Mouse (Mus musculus) liver, adult 2 months (tissue): Measurements from ENCODE around the gene Fbxl18. TPM values are rescaled to one million over a fixed set of nuclear protein-coding genes. Genes with fewer than 3 reads are reported as not detected.

Source experiments
- DNase-seq: peaks from one replicate; pipeline ENCODE4 v3.0.0-alpha.2; 2011; ENCODE audit warnings: low read depth, low spot score; ENCODE audit errors: extremely low read depth
- H3K27ac ChIP-seq: fragments of 200-500 bp; replicated peaks from 2 replicates; pipeline ENCODE4 v1.5.1; 2012; ENCODE audit warnings: low read depth, mild to moderate bottlenecking, control low read depth, inconsistent platforms, low read length; ENCODE audit not compliant: insufficient read depth
- H3K27me3 ChIP-seq: fragments of 200-500 bp; 2 replicates; pipeline ENCODE4 v1.6.1; 2012; ENCODE audit warnings: mild to moderate bottlenecking, moderate library complexity, low read length, inconsistent platforms; ENCODE audit not compliant: control insufficient read depth, insufficient read depth
- H3K36me3 ChIP-seq: fragments of 200-500 bp; 2 replicates; pipeline ENCODE4 v1.6.1; 2012; ENCODE audit warnings: low read length, inconsistent platforms; ENCODE audit not compliant: control insufficient read depth, insufficient read depth
- H3K4me1 ChIP-seq: fragments of 200-500 bp; 2 replicates; pipeline ENCODE4 v1.6.1; 2011; ENCODE audit warnings: low read length; ENCODE audit not compliant: control insufficient read depth, insufficient read depth
- H3K4me3 ChIP-seq: fragments of 200-500 bp; 2 replicates; pipeline ENCODE4 v1.5.1; 2011; ENCODE audit warnings: low read depth, mild to moderate bottlenecking, control low read depth, low read length, moderate library complexity; ENCODE audit not compliant: insufficient read depth
- H3K79me2 ChIP-seq: fragments of 200-500 bp; 2 replicates; pipeline ENCODE4 v1.6.1; 2012; ENCODE audit warnings: inconsistent platforms, mild to moderate bottlenecking, low read length, moderate library complexity; ENCODE audit not compliant: control insufficient read depth, insufficient read depth
- H3K9ac ChIP-seq: fragments of 200-500 bp; 2 replicates; pipeline ENCODE4 v1.6.1; 2012; ENCODE audit warnings: low read depth, mild to moderate bottlenecking, control low read depth, inconsistent platforms, low read length
- CTCF ChIP-seq: fragments of 200-500 bp; IDR thresholded peaks from 2 replicates; pipeline ENCODE4 v1.5.1; 2011; ENCODE audit warnings: low read depth, low read length, control low read depth
- POLR2A ChIP-seq: fragments of 200-500 bp; IDR thresholded peaks from 2 replicates; pipeline ENCODE4 v1.6.1; 2011; ENCODE audit warnings: low read length, control low read depth; ENCODE audit not compliant: insufficient read depth; ENCODE audit errors: extremely low read depth
- WGBS: fragments of 180-500 bp; shearing (Covaris S2); methylation state at CpG from one replicate; pipeline ENCODE4 v1.1.7; 2018; 5-methylcytosine and 5-hydroxymethylcytosine counted together
- polyA plus RNA-seq: library from polyadenylated mRNA; depleted of rRNA; stranded (reverse); fragments of >200 nt; gene quantifications from 2 replicates; pipeline ENCODE4 v1.2.3, GENCODE M21; 2012
- total RNA-seq: library from RNA; depleted of rRNA; stranded (reverse); fragments of >200 nt; gene quantifications from 2 replicates; pipeline ENCODE4 v1.2.3, GENCODE M21; 2014

Fbxl18 gene
- total and polyA plus RNA-seq, 2 experiments: 1.5 to 10.6 TPM

- WGBS: 0% methylated on average over 9 of the region's 9 CpGs
- DNase-seq: no peak
- Histone ChIP-seq H3K4me1 (peaks cover 6% of the 10 kb centered on the region), H3K27me3 (no peaks in the 10 kb centered on the region), H3K79me2 (no peaks in the 10 kb centered on the region), H3K27ac (peak overlapping the region; percentile 93), H3K9ac (peak overlapping the region; percentile 83), H3K4me3 (peak overlapping the region; percentile 76), H3K36me3 (no peaks in the 10 kb centered on the region)
- no peak for TF ChIP-seq CTCF
- no peak for TF ChIP-seq POLR2A
These were observed 73.3 kb downstream of the Fbxl18 start for GRCm38 (mm10) chr5:142821974-142822285.

DNA sequence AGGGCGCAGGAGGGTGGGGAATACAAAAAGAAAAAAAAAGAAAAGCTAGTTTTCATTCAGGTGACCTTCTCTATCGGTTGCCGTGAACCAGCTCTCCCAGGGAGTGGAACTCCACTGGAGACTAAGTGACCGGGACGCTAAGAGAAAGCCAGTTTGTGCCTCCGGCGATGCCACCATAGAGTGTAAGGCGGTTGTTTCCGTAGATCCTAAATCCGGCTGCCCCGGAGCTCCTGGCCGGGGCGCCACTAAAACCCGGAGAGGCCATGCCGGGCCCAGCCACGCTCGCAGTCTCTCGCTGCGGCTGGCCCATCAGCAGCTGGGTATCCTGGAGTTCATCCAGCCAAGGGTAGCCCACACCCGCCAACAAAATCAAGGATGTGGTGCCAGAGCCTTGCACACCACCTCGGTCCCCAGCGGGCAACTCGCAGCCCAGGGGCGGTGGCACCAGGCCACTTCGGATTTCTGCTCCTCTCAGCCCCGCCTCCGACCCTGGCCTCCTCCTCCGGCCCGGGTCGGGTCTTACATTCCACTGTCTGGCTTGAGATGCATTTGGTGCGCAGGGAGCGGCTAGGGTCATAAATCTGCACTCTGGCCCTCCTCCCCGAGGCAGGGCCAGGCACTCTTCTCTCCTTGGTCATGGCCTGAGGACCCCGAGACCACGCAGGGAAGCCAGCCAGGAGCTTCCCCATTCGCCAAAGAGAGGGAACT is 73.8 kb downstream of the Fbxl18 start:
- TF ChIP-seq CTCF: no peak
- peak; percentile 67 for TF ChIP-seq POLR2A
- Histone ChIP-seq H3K79me2 (no peaks in the 10 kb centered on the region), H3K9ac (peak overlapping the region; percentile 83), H3K4me3 (peak overlapping the region; percentile 76), H3K36me3 (no peaks in the 10 kb centered on the region), H3K27ac (peak overlapping the region; percentile 93), H3K4me1 (peaks cover 6% of the 10 kb centered on the region), H3K27me3 (no peaks in the 10 kb centered on the region)
- WGBS: under 1% methylated on average over 36 of the region's 36 CpGs
- DNase-seq: peak; percentile 88

DNA sequence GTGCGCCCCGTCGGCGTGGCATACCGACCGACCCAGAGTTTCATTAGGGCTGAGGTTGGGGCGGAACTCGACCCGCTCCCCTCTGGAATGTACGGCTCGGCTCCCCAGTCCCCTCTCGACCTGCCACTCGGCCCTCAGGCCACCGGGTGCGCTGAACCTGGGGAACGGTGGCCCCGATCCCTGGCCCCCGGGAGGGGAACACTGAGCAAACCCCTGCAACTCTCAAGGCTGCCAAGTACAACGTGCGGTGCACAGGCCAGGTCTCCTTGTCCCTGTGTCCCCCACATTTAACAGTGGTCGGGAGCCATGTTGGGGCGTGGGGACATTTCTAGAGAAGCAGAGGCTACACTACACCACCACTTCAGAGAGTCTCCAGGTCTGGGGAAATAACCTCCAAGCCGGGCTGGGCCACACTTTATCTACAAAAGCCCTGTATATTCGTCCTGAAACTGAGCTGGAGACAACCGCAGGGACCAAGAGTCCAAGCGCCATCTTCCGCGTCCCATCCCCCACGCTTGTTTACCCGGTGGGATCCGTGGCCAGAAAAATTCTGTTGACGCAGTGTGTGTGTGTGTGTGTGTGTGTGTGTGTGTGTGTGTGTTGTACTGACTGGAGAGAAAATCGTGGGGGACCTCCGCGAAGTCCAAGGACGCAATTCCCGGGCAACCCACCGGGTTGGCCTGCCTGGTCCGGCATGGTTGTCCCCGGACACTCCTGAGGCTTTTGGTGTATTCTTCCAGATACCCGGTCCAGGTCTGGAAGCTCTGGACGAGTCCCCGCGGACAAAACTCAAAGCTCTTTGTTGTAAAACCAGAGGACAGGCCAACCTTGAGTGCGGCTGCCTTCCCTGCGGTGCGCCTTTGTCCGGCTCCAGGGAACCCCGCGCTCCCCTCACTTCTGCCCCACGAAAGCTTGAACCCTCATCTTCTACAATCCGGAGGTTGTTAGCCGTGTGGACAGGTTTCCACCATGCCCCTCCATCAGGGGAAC is 74.7 kb downstream of the Fbxl18 start:
- TF ChIP-seq POLR2A (peak; percentile 69; the same call in 1 of the 2 replicates), CTCF (no peak)
- H3K79me2 ChIP-seq: no peaks in the 10 kb centered on the region
- DNase-seq: peak; percentile 84
- no peaks in the 10 kb centered on the region for H3K36me3 ChIP-seq
- H3K9ac ChIP-seq: peak overlapping the region; percentile 83
- H3K27ac ChIP-seq: peak overlapping the region; percentile 93
- peaks cover 6% of the 10 kb centered on the region for H3K4me1 ChIP-seq
- no peaks in the 10 kb centered on the region for H3K27me3 ChIP-seq
- under 1% methylated on average over 53 of the region's 53 CpGs for WGBS
- peak overlapping the region; percentile 76 for H3K4me3 ChIP-seq

DNA sequence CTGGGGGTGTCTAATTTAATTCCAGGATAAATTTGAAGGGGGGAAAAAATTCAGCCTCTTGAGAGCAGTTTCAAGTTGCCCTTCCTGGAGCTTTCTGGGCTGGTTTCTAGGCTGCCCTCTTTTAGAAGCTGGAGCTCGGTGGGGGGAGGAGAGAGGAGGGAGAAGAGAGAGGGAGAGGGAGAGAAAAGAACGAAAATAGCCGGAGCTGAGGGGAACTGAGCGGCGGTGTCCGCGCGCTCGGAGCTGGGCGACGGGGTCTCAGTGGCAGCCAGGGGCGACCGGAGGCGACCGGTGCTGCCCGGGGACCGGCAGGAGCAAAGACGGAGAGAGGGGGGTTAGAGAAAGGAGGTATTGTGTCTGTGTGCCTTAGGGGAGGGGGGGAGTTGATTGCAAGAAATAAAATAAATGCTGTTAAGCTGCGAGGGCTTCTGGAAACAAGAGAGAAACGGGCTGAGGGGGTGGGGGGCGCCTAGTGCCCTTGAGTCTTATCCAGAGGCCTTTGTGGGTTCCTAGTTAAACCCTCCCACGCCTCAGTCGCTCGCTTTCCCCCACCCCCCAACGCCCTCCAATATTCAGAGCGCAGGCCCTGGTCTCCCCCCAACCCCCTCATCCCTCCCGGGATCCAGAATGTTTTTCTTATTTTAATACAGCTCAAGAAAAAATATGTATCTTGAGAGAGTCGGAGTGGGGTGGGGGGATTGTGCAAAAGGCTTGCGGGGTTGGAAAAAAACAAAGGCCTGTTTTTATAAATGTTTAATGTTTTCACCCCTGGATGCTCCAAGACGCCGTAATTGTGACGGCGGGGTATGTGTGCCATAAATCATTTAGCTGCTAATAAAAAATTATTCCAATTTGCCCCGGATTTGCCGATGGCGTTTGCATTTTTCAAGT is 75.6 kb downstream of the Fbxl18 start:
- peak; percentile 43 for DNase-seq
- Histone ChIP-seq H3K4me3 (peak overlapping the region; percentile 76), H3K9ac (peak overlapping the region; percentile 83), H3K79me2 (peaks cover 6% of the 10 kb centered on the region; the same call in 1 of the 2 replicates), H3K27me3 (no peaks in the 10 kb centered on the region), H3K36me3 (no peaks in the 10 kb centered on the region), H3K27ac (peak overlapping the region; percentile 93), H3K4me1 (peaks cover 6% of the 10 kb centered on the region)
- TF ChIP-seq POLR2A (no peak), CTCF (no peak)
- WGBS: 1% methylated on average over 36 of the region's 36 CpGs

- under 1% methylated on average over 43 of the region's 43 CpGs for WGBS
- peaks cover under 1% of the 10 kb centered on the region; the same call in 1 of the 2 replicates for H3K4me1 ChIP-seq
These were observed 76.5 kb downstream of the Fbxl18 start for GRCm38 (mm10) chr5:142818435-142819360.

More at GRCm38 (mm10) chr5:142818435-142819360, 76.5 kb downstream of the Fbxl18 start:
- H3K27ac ChIP-seq: peak overlapping the region; percentile 93
- no peaks in the 10 kb centered on the region for H3K36me3 ChIP-seq
- peak; percentile 86 for DNase-seq
- TF ChIP-seq POLR2A (peak; percentile 97), CTCF (no peak)
- H3K79me2 ChIP-seq: peaks cover 10% of the 10 kb centered on the region; the same call in 1 of the 2 replicates
- peak overlapping the region; percentile 89 for H3K9ac ChIP-seq
- H3K27me3 ChIP-seq: no peaks in the 10 kb centered on the region
- peak overlapping the region; percentile 84 for H3K4me3 ChIP-seq
